Mouse (Mus musculus) bone marrow, adult 2 months (tissue): Measurements from ENCODE around the gene Nek9. TPM values are rescaled to one million over a fixed set of nuclear protein-coding genes. Genes with fewer than 3 reads are reported as not detected.
"Not testable (repeated sequence)": the region's sequence is repeated elsewhere in the genome, so short reads cannot be mapped to it uniquely, and the experiment has no call there.

ENCODE experiments used
- H3K27ac ChIP-seq: fragments of 200-500 bp; 2 replicates; pipeline ENCODE4 v1.5.1; 2012; ENCODE audit warnings: low read depth, mild to moderate bottlenecking, control low read depth, inconsistent platforms, low read length; ENCODE audit not compliant: control insufficient read depth, poor library complexity, insufficient read depth
- H3K4me1 ChIP-seq: fragments of 200-500 bp; 2 replicates; pipeline ENCODE4 v1.6.1; 2011; ENCODE audit warnings: low read length; ENCODE audit not compliant: control insufficient read depth, insufficient read depth
- H3K4me3 ChIP-seq: fragments of 200-500 bp; replicated peaks from 2 replicates; pipeline ENCODE3; 2011; ENCODE audit warnings: mild to moderate bottlenecking, low read depth, low read length, control low read depth; ENCODE audit not compliant: control insufficient read depth
- CTCF ChIP-seq: fragments of 200-500 bp; IDR thresholded peaks from 2 replicates; pipeline ENCODE4 v1.5.1; 2011; ENCODE audit warnings: low read length, control low read depth; ENCODE audit not compliant: control insufficient read depth, insufficient read depth
- POLR2A ChIP-seq: fragments of 200-500 bp; IDR thresholded peaks from 2 replicates; pipeline ENCODE4 v1.6.1; 2011; ENCODE audit warnings: low read depth, mild to moderate bottlenecking, control low read depth, low read length, borderline replicate concordance; ENCODE audit not compliant: control insufficient read depth
- WGBS: fragments of 180-500 bp; shearing (Covaris S2); methylation state at CpG from one replicate; pipeline ENCODE4 v1.1.7; 2018; 5-methylcytosine and 5-hydroxymethylcytosine counted together
- polyA plus RNA-seq: library from polyadenylated mRNA; stranded (reverse); fragments of >200 nt; gene quantifications from 2 replicates; pipeline ENCODE4 v1.2.4, GENCODE M21; 2011; ENCODE audit warnings: low replicate concordance; ENCODE audit not compliant: missing spikeins, insufficient read depth, insufficient read length

Gene Nek9
- polyA plus RNA-seq, 1 experiment = 25.4 TPM

DNA sequence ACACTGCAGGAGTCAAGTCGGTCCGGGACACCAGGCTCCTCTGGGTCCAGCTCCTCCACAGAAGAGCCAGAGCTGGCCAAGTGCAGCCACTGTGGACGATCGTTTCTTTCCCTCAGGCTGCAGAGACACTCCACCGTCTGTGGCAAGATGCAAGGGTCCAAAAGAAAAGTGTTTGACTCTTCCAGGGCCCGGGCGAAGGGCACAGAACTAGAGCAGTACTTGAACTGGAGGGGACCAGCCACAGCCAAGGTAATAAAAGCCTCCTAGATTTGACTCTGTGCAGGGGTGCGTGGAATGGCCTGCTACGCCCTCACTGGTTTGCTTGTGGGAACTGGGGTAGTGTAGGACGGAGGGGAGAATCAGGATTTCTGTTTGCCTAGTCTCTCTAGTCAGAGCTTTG, 48.5 kb downstream of the Nek9 start:
- no peak overlapping the region for H3K27ac ChIP-seq
- WGBS = 88% methylated on average over 10 of the region's 10 CpGs
- no peaks in the 10 kb centered on the region for H3K4me1 ChIP-seq
- no peak overlapping the region for H3K4me3 ChIP-seq
- TF ChIP-seq POLR2A (no peak), CTCF (no peak)

DNA sequence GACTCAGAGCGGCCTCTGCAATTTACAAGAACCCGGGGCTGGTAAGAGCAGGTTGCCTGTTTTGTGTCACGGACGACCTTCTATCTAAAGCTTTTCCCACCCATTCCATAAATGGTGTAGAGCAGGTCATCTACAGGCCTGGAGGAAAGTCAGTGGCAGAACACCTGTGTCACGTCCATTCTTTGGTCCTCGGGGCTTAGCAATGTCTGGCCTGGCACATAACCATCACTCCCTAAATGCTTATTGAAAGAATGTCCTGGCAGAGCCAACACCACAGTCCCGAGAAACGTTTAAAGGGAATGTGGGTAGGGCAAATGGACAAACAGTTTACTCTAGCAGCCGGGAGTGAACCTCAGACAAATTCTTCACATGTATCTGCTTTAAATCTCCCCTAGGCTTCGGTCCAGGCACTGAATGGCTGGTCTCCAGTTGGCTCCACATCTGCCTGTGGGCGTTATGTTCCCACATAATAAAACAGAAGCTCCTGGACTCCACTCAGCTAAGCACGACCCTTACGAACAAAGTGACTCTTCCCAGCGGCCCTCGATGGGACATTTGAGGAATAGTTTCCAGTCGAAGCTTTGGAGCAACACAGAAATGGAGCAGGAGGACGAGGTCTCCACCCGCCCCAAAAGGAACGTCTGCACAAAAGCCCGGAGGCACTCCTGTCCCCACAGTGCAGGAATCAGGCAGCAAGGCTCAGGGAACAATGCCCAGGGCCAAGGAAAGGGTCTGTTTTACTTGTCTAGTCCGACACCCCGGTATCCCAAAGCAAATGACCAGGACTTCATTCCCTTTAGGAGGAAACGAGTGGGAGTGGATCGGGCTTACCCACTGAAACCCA, 49.8 kb downstream of the Nek9 start:
- Histone ChIP-seq H3K4me1 (no peaks in the 10 kb centered on the region), H3K4me3 (no peak overlapping the region), H3K27ac (no peak overlapping the region)
- 76% methylated on average over 24 of the region's 24 CpGs for WGBS
- no peak for TF ChIP-seq POLR2A
- no peak for TF ChIP-seq CTCF

DNA sequence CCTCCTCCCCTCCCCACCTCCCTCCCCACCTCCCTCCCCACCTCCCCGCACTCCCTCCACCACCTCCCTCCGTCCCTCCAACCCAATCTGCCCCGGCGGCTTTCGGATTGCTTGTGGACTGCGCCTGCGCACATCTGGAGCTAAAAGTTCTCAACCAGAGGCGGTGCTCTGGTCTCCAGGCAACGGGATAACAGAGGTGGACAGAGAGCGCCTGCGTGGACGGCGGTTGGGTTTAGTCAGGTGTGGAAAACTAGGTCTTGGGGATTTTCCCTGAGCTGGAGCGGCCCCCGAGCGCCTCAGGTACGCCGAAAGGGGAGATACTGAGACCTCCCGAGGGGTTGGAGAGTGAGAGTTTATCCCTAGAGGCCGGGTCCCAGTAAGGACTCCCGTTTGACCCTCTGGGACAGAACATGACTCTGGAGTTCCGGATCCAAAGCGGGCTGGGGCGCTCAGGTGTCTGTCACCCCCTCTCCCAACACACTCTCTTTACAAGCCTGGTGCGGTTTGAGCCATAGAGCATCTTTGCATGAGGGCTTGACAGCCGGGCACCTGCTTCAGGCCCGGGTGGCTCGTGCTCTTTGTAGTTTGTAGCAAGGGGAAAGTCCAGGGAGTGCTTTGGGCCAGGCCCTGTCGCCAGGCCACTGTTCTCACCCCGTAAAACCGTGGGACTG, 50.5 kb downstream of the Nek9 start, which contains the start of gene Zc2hc1c:
TSS of gene Zc2hc1c (plus strand) at position 106 of the 671 bp plus-strand sequence.
- H3K4me1 ChIP-seq = no peaks in the 10 kb centered on the region
- H3K4me3 ChIP-seq = peak within 1 kb of the TSS; percentile 55
- TF ChIP-seq POLR2A = no peak
- TF ChIP-seq CTCF = no peak
- WGBS = 11% methylated on average over 31 of the region's 31 CpGs
- H3K27ac ChIP-seq = no peak within 1 kb of the TSS

DNA sequence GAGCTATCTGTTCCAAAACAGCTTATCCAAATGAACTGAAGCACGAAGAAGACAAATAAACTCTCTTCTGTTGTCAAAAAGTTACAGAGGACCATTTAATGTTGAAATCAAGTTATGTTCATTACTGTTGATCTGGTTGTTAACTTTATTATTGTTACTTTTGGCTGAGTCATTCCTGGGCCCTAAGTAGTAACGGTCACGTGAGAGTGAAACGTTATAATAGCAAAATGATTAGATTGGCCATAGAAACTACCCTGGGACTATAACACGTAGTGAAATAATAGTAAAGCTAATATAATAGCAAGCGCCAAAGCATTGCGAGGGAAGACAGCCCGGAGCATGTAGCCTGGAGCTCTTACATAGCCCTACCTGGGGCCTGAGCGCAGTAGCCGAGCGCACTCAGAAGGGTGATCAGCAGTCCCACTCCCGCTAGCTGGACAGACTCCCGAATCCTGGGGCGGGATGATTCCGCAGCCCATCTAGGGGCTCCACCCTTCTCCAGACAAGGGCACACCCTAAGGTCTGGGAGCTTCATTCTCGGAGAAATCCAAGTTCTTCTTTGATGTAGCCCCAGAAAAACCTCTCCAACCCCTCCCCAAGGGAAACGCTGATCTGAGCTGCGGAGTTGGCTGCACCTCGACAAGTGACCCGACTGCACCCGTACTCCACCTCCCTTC, 51.2 kb downstream of the Nek9 start, which contains the start of gene Acyp1:
TSS of gene Acyp1 (minus strand) at position 630 of the 677 bp plus-strand sequence.
- 14% methylated on average over 21 of the region's 21 CpGs for whole genome bisulfite sequencing

DNA sequence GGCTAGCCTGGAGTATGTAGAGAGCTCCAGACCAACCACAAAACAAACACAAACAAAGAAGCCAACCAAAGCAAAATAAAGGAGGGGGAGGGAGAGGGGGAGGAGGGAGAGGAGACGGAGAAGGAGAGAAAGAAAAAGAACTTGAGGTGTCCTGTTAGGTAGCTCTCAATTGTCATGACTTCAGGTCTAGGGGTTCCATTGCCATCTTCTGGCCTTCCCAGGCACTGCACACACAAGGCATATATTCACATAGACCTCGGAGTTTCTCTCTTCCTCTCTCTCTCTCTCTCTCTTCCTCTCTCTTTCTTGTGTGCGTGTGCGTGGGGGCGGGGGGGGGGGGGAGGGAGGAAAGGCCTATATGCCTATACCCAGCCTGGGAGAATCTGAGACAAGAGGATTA, 52.2 kb downstream of the Nek9 start:
- WGBS = 25% methylated on average over 4 of the region's 5 CpGs
- no peak overlapping the region for H3K27ac ChIP-seq
- no peaks in the 10 kb centered on the region for H3K4me1 ChIP-seq
- H3K4me3 ChIP-seq = no peak overlapping the region
- TF ChIP-seq CTCF = peak; percentile 34; the same call in 1 of the 2 replicates
- no peak for TF ChIP-seq POLR2A

More for the DNA sequence above, 51.2 kb downstream of the Nek9 start, which contains the start of gene Acyp1:
- no peak within 1 kb of the TSS for H3K27ac ChIP-seq
- TF ChIP-seq CTCF (no peak), POLR2A (no peak)
- peak within 1 kb of the TSS; percentile 55 for H3K4me3 ChIP-seq
- H3K4me1 ChIP-seq = no peaks in the 10 kb centered on the region

DNA sequence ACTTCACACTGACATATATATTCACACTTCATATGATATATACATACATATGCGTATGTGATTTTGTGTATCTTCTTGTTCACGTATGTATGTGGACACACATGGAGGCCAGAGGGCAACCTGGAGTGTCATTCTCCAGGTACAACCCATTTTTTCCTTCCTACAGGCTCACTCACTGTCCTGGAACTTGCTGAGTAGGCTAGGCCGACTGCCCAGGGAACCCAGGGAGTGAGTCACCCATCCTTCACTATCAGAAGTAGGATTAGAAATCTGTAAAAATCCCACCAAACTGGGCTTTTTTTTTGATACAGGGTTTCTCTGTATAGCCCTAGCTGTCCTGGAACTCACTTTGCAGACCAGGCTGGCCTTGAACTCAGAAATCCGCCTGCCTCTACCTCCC, 54.2 kb downstream of the Nek9 start:
- TF ChIP-seq CTCF = no peak
- Histone ChIP-seq H3K4me1 (no peaks in the 10 kb centered on the region), H3K4me3 (no peak overlapping the region), H3K27ac (no peak overlapping the region)
- 86% methylated on average over 4 of the region's 4 CpGs for WGBS

DNA sequence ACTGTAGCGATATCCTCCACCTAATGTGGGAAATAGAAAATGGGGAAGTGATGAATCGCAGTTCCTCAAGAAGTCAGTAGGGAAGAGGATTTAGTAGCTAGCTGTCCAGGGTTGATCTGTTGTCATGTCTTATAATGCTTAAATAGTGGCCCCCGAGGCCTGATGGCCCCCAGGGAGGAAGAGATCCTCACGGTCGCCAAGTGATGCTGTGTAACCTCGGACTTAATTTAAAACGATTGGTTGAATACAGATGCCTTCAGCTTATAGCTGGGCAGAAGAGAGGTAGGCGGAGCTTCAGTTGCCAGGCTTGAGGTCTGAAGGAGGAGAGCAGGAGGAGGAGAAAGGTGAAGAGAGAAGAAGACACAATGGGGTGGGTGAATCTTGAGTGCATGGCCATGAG, 54.8 kb downstream of the Nek9 start:
- Histone ChIP-seq H3K27ac (no peak overlapping the region), H3K4me1 (no peaks in the 10 kb centered on the region; the same call in 1 of the 2 replicates), H3K4me3 (no peak overlapping the region)
- no peak for TF ChIP-seq CTCF
- no peak for TF ChIP-seq POLR2A
- 16% methylated on average over 8 of the region's 8 CpGs for WGBS

DNA sequence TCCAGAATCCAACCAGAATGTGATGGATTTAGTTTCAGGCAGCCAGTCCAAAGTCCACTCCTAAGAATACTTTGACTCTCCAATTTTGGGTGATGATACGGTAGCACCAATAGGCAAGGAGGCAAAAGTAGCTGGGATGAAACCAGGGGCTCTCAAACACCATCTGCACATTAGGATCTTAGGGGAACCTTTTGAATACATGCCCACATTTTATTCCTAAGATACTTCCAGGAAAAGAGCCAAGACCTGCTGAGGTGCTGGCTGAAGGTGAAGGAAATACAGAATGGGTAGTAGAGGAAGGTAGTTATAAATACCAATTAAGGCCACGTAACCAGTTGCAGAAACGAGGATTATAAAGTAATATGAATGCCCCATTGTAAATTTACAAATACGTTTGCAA, 57.4 kb downstream of the Nek9 start:
- H3K27ac ChIP-seq, H3K4me3 ChIP-seq, H3K4me1 ChIP-seq: not testable (repeated sequence)
- 89% methylated on average over 2 of the region's 4 CpGs for WGBS
